Mouse (Mus musculus) cortical plate, adult 2 months (tissue): ENCODE results near the gene Axin2.

Experiments used
- CTCF ChIP-seq: fragments of 200-500 bp; IDR thresholded peaks from 2 replicates; pipeline ENCODE4 v1.5.1; 2011; ENCODE audit warnings: mild to moderate bottlenecking, control low read depth, low read length; ENCODE audit not compliant: insufficient read depth; ENCODE audit errors: extremely low read depth
- POLR2A ChIP-seq: fragments of 200-500 bp; IDR thresholded peaks from 2 replicates; pipeline ENCODE4 v1.6.1; 2011; ENCODE audit warnings: mild to moderate bottlenecking, low read length, control low read depth; ENCODE audit not compliant: insufficient read depth; ENCODE audit errors: extremely low read depth

DNA sequence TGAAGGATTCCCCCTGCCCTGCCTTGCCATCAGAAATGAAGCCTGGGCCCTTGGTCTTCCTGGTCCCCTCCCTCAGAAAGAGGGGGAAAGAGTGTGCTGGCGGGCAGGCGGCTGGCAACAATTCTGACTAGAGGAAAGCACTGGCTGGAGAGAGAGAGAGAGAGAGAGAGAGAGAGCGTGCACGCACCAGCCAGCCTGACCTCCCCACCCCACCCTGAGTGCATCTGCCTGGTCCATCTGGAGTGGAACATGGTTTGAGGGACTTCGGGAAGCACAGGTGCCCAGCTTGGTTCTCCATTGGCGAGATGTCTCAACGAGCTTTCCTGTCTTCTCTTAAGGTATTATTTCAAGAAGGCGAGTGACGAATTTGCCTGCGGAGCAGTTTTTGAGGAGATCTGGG is 28.8 kb downstream of the Axin2 start:
- TF ChIP-seq CTCF (no peak), POLR2A (no peak)
